Mouse (Mus musculus) CH12.LX (cell line): ENCODE results near the gene Mmrn2.

Experiments used
- E2F4 ChIP-seq: IDR thresholded peaks from 2 replicates; pipeline ENCODE4 v1.6.1; 2011; ENCODE audit warnings: low read depth, low read length, improper control_type of control experiment; ENCODE audit not compliant: insufficient replicate concordance
- MAX ChIP-seq: IDR thresholded peaks from 2 replicates; pipeline ENCODE4 v1.6.1; 2011; ENCODE audit warnings: low read length, improper control_type of control experiment
- NRF1 ChIP-seq: IDR thresholded peaks from 2 replicates; pipeline ENCODE4 v1.6.1; 2014; ENCODE audit warnings: low read depth, mild to moderate bottlenecking, inconsistent platforms, low read length, improper control_type of control experiment, moderate library complexity
- POLR2A ChIP-seq: IDR thresholded peaks from 2 replicates; pipeline ENCODE4 v1.6.1; 2011; ENCODE audit warnings: low read depth, mild to moderate bottlenecking, improper control_type of control experiment, low read length
- RCOR1 ChIP-seq: conservative IDR thresholded peaks from 2 replicates; pipeline ENCODE4 v1.6.1; 2012; ENCODE audit warnings: low read depth, mild to moderate bottlenecking, inconsistent platforms, low read length, improper control_type of control experiment
- USF1 ChIP-seq: IDR thresholded peaks from 2 replicates; pipeline ENCODE4 v1.6.1; 2014; ENCODE audit warnings: low read depth, mild to moderate bottlenecking, inconsistent platforms, low read length, improper control_type of control experiment

- TF ChIP-seq E2F4 (no peak), POLR2A (no peak), MAX (no peak), NRF1 (no peak), RCOR1 (no peak), USF1 (no peak)
These were observed 35.8 kb upstream of the Mmrn2 start for GRCm38 (mm10) chr14:34339446-34339845.
